Mouse (Mus musculus) testis, adult 2 months (tissue): ENCODE measurements around the gene Tmem43. TPM values are rescaled to one million over a fixed set of nuclear protein-coding genes. Genes with fewer than 3 reads are reported as not detected.

Source experiments
- H3K27ac ChIP-seq: fragments of 200-500 bp; 2 replicates; pipeline ENCODE4 v1.5.1; 2012; ENCODE audit warnings: low read depth, low read length; ENCODE audit not compliant: control insufficient read depth, insufficient read depth
- H3K27me3 ChIP-seq: fragments of 200-500 bp; 2 replicates; pipeline ENCODE4 v1.6.1; 2012; ENCODE audit warnings: mild to moderate bottlenecking, low read length, moderate library complexity; ENCODE audit not compliant: control insufficient read depth, insufficient read depth
- H3K36me3 ChIP-seq: fragments of 200-500 bp; 2 replicates; pipeline ENCODE4 v1.6.1; 2012; ENCODE audit warnings: mild to moderate bottlenecking, low read length; ENCODE audit not compliant: control insufficient read depth, insufficient read depth
- H3K4me1 ChIP-seq: fragments of 200-500 bp; 2 replicates; pipeline ENCODE4 v1.6.1; 2012; ENCODE audit warnings: low read length; ENCODE audit not compliant: control insufficient read depth, insufficient read depth
- H3K4me3 ChIP-seq: fragments of 200-500 bp; 2 replicates; pipeline ENCODE4 v1.5.1; 2012; ENCODE audit warnings: low read depth, mild to moderate bottlenecking, low read length, moderate library complexity, mixed read lengths; ENCODE audit not compliant: control insufficient read depth
- CTCF ChIP-seq: fragments of 200-500 bp; IDR thresholded peaks from 2 replicates; pipeline ENCODE4 v1.5.1; 2012; ENCODE audit warnings: low read depth, mild to moderate bottlenecking, inconsistent platforms, low read length, moderate library complexity; ENCODE audit not compliant: control insufficient read depth, insufficient read depth, insufficient replicate concordance
- POLR2A ChIP-seq: fragments of 200-500 bp; IDR thresholded peaks from 2 replicates; pipeline ENCODE4 v1.6.1; 2012; ENCODE audit warnings: low read depth, mild to moderate bottlenecking, inconsistent platforms, low read length, moderate library complexity; ENCODE audit not compliant: control insufficient read depth
- polyA plus RNA-seq: library from polyadenylated mRNA; depleted of rRNA; stranded (reverse); fragments of >200 nt; gene quantifications from 2 replicates; pipeline ENCODE4 v1.2.3, GENCODE M21; 2012; rRNA removed

Gene Tmem43
- polyA plus RNA-seq, 1 experiment, result 6.1 TPM

GRCm38 (mm10) chr6:91535231-91535630 lies 61.7 kb downstream of the Tmem43 start:
- no peaks in the 10 kb centered on the region for H3K36me3 ChIP-seq
- no peaks in the 10 kb centered on the region for H3K27me3 ChIP-seq
- H3K4me1 ChIP-seq, result no peaks in the 10 kb centered on the region
- H3K4me3 ChIP-seq, result no peak overlapping the region
- H3K27ac ChIP-seq, result no peak overlapping the region
- no peak for TF ChIP-seq POLR2A
- TF ChIP-seq CTCF, result no peak

GRCm38 (mm10) chr6:91536047-91536765 lies 62.7 kb downstream of the Tmem43 start:
- no peak for TF ChIP-seq POLR2A
- TF ChIP-seq CTCF, result no peak
- Histone ChIP-seq H3K36me3 (no peaks in the 10 kb centered on the region), H3K27ac (no peak overlapping the region), H3K27me3 (no peaks in the 10 kb centered on the region), H3K4me3 (no peak overlapping the region), H3K4me1 (no peaks in the 10 kb centered on the region)

Other genes starting within 250 kb of the Tmem43 start
- 1.00 and 1.1 TPM in 2 replicates for gene Wnt7a, start 62.3 kb upstream of the Tmem43 start, polyA plus RNA-seq
- 4.1 TPM in 2 replicates for gene Chchd4, start 157 bp upstream of the Tmem43 start, polyA plus RNA-seq
- 3.2 and 3.4 TPM in 2 replicates for gene Xpc, start 42.2 kb downstream of the Tmem43 start, polyA plus RNA-seq
- 27.7 and 34.6 TPM in 2 replicates for gene Lsm3, start 42.2 kb downstream of the Tmem43 start, polyA plus RNA-seq
- gene Slc6a6, start 210.3 kb downstream of the Tmem43 start, polyA plus RNA-seq, result 108 and 114 TPM in 2 replicates